Mouse (Mus musculus) mesoderm, embryonic 11.5 days (tissue): Measurements from ENCODE around the gene Nfkbib.
A peak's percentile ranks its signal among the peaks of the same experiment; 100 is the strongest.

Experiments used
- DNase-seq: peaks from one replicate; pipeline ENCODE4 v3.0.0-alpha.2; 2012; ENCODE audit warnings: low read depth, low spot score

Gene Nfkbib

GRCm38 (mm10) chr7:28769414-28769958, 2.2 kb upstream of the Nfkbib start:
- no peak for DNase-seq

- DNase-seq = no peak
Observed at GRCm38 (mm10) chr7:28766910-28767309, 402 bp downstream of the Nfkbib start.

GRCm38 (mm10) chr7:28766173-28766879, 986 bp downstream of the Nfkbib start, which contains the start of gene Sirt2:
Gene Sirt2 (plus strand): TSS chr7:28766735.
- DNase-seq = peak; percentile 98

- DNase-seq = no peak
Observed at GRCm38 (mm10) chr7:28765211-28765610, 2.1 kb downstream of the Nfkbib start.

GRCm38 (mm10) chr7:28761907-28762306, 5.4 kb downstream of the Nfkbib start:
- DNase-seq = no peak

- no peak for DNase-seq
Observed at GRCm38 (mm10) chr7:28758623-28759022, 8.7 kb downstream of the Nfkbib start.

GRCm38 (mm10) chr7:28756079-28756478, 11.2 kb downstream of the Nfkbib start, which contains the start of gene Ccer2:
Gene Ccer2 (plus strand): TSS chr7:28756174.
- DNase-seq = no peak

- DNase-seq = no peak
Observed at GRCm38 (mm10) chr7:28749935-28750334, 17.4 kb downstream of the Nfkbib start.

- peak; percentile 98 for DNase-seq
Observed at GRCm38 (mm10) chr7:28741709-28742438, 25.4 kb downstream of the Nfkbib start, which contains the start of the genes Mrps12 and Sars2. Gene Mrps12 (minus strand): TSS chr7:28741820. Gene Sars2 (plus strand): TSS chr7:28741992.

- no peak for DNase-seq
Observed at GRCm38 (mm10) chr7:28741368-28741708, 26.0 kb downstream of the Nfkbib start.

GRCm38 (mm10) chr7:28740949-28741348, 26.4 kb downstream of the Nfkbib start:
- no peak for DNase-seq

GRCm38 (mm10) chr7:28739829-28740228, 27.5 kb downstream of the Nfkbib start:
- no peak for DNase-seq

GRCm38 (mm10) chr7:28735701-28736100, 31.6 kb downstream of the Nfkbib start:
- DNase-seq = no peak

- DNase-seq = no peak
Observed at GRCm38 (mm10) chr7:28733211-28733610, 34.1 kb downstream of the Nfkbib start.

GRCm38 (mm10) chr7:28732341-28733142, 34.8 kb downstream of the Nfkbib start:
- DNase-seq = peak; percentile 86

GRCm38 (mm10) chr7:28727649-28728340, 39.5 kb downstream of the Nfkbib start:
- no peak for DNase-seq

- peak; percentile 86 for DNase-seq
Observed at GRCm38 (mm10) chr7:28726600-28726999, 40.7 kb downstream of the Nfkbib start.

GRCm38 (mm10) chr7:28724613-28725012, 42.7 kb downstream of the Nfkbib start:
- no peak for DNase-seq

- no peak for DNase-seq
Observed at GRCm38 (mm10) chr7:28722079-28722478, 45.2 kb downstream of the Nfkbib start.

- peak; percentile 48 for DNase-seq
Observed at GRCm38 (mm10) chr7:28720753-28721537, 46.4 kb downstream of the Nfkbib start.
